Mouse (Mus musculus): ENCODE results near the gene Rtn4r. TPM values are rescaled to one million over a fixed set of nuclear protein-coding genes. Genes with fewer than 3 reads are reported as not detected.

Rtn4r gene
- polyA plus RNA-seq, 1 experiment from 2014 or later, result 0.79 TPM

DNA sequence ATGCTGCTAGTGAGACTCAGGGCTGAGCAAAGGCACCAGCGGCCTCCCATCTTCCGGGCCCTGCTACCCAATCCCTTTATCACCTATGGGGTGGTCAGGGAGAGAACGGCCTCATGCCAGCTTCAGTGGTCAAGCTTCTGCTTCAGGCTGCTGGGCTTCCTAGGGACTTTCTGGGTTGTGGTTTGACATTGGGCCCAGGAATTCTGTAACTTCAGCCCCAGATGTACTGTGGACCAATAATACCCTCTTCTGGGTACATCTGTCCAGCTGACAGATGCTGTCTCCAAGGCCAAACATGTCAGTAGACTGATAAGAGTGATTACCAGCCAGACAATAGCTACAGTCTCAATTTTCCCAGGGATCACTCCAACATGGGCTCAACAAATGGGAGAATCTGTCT lies 42.3 kb downstream of the Rtn4r start:
- DNase-seq (ENCODE audit: low spot score), result no peak

GRCm38 (mm10) chr16:18172266-18172855 lies 44.9 kb downstream of the Rtn4r start:
- no peaks in the 10 kb centered on the region for H3K36me3 ChIP-seq
- H3K4me1 ChIP-seq, result peaks cover 26% of the 10 kb centered on the region
- no peak overlapping the region for H3K27ac ChIP-seq
- DNase-seq (ENCODE audit: low spot score), result peak; percentile 84
- H3K27me3 ChIP-seq (ENCODE audit: insufficient read depth, poor library complexity, severe bottlenecking), result peaks cover 43% of the 10 kb centered on the region; the same call in 1 of the 2 replicates
- no peaks in the 10 kb centered on the region for H3K9me3 ChIP-seq
- WGBS, result 13% methylated on average over 7 of the region's 7 CpGs
- H3K4me3 ChIP-seq, result no peak overlapping the region

More for the DNA sequence above, 42.3 kb downstream of the Rtn4r start:
- peaks cover 15% of the 10 kb centered on the region for H3K4me1 ChIP-seq
- H3K9me3 ChIP-seq, result no peaks in the 10 kb centered on the region
- WGBS, result 63% methylated on average over 3 of the region's 3 CpGs
- H3K27ac ChIP-seq, result no peak overlapping the region
- H3K36me3 ChIP-seq, result no peaks in the 10 kb centered on the region
- no peak overlapping the region for H3K4me3 ChIP-seq
- H3K27me3 ChIP-seq (ENCODE audit: insufficient read depth, poor library complexity, severe bottlenecking), result peaks cover 34% of the 10 kb centered on the region; the same call in 1 of the 2 replicates

- Histone ChIP-seq H3K27ac (no peak overlapping the region), H3K36me3 (no peaks in the 10 kb centered on the region), H3K4me1 (peaks cover 26% of the 10 kb centered on the region), H3K4me3 (no peak overlapping the region), H3K27me3 (ENCODE audit: insufficient read depth, poor library complexity, severe bottlenecking) (peaks cover 42% of the 10 kb centered on the region; the same call in 1 of the 2 replicates), H3K9me3 (no peaks in the 10 kb centered on the region)
- DNase-seq (ENCODE audit: low spot score), result no peak
- 67% methylated on average over 9 of the region's 9 CpGs for WGBS
Measured at GRCm38 (mm10) chr16:18173231-18173630, 45.8 kb downstream of the Rtn4r start.

GRCm38 (mm10) chr16:18173788-18174187 lies 46.3 kb downstream of the Rtn4r start:
- H3K27ac ChIP-seq, result no peak overlapping the region
- H3K4me3 ChIP-seq, result no peak overlapping the region
- peaks cover 30% of the 10 kb centered on the region for H3K4me1 ChIP-seq
- no peak for DNase-seq (ENCODE audit: low spot score)
- no peaks in the 10 kb centered on the region for H3K9me3 ChIP-seq
- 60% methylated on average over 11 of the region's 11 CpGs for WGBS
- H3K27me3 ChIP-seq (ENCODE audit: insufficient read depth, poor library complexity, severe bottlenecking), result peaks cover 42% of the 10 kb centered on the region; the same call in 1 of the 2 replicates
- no peaks in the 10 kb centered on the region for H3K36me3 ChIP-seq

DNA sequence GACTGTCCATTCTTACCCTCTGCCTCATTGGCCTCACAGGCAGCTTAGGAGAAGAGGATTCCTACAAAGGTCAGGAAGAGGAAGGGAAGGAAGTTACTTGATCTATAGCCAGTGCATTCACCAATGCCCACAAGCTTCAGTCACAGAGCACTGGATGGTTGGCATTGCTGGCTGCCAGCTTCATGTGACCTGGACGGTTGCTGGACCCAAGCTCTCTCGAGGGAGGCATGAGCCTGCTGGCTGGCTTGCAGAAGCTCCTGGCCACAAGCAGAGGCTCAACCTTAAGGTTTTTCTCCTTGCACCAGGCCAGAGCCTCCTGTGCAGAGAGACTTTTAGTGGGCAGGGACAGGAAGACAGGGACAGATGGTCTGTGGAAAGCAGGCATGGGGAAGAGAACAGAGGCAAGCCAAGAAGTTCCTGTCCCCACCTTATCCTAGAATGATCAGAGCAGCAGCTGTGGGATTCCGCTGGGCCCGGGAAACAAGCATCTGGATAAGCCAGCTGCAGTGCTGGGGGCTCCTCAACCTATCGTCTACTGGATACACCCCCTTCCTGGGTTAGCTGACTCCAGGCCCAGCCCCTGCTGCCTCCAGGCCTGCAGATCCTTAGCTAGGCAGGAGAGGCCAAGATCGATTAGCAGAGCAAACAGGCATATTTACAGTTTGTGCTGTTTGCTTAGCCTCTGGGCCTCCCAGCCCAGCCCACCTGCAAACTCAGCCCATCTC lies 48.5 kb downstream of the Rtn4r start:
- no peaks in the 10 kb centered on the region for H3K36me3 ChIP-seq
- no peak for DNase-seq (ENCODE audit: low spot score)
- peaks cover 38% of the 10 kb centered on the region for H3K4me1 ChIP-seq
- H3K27ac ChIP-seq, result 0 out of 2 replicates have a peak overlapping the region, but pooled peaks have one; percentile 17
- no peak overlapping the region for H3K4me3 ChIP-seq
- no peaks in the 10 kb centered on the region for H3K9me3 ChIP-seq
- WGBS, result 43% methylated on average over 6 of the region's 6 CpGs
- H3K27me3 ChIP-seq (ENCODE audit: insufficient read depth, poor library complexity, severe bottlenecking), result peaks cover 27% of the 10 kb centered on the region; the same call in 1 of the 2 replicates

GRCm38 (mm10) chr16:18176758-18177157 lies 49.3 kb downstream of the Rtn4r start:
- no peak for DNase-seq (ENCODE audit: low spot score)
- H3K4me3 ChIP-seq, result no peak overlapping the region
- H3K4me1 ChIP-seq, result peaks cover 46% of the 10 kb centered on the region
- 0 out of 2 replicates have a peak overlapping the region, but pooled peaks have one; percentile 17 for H3K27ac ChIP-seq
- no peaks in the 10 kb centered on the region for H3K9me3 ChIP-seq
- H3K27me3 ChIP-seq (ENCODE audit: insufficient read depth, poor library complexity, severe bottlenecking), result peaks cover 20% of the 10 kb centered on the region; the same call in 1 of the 2 replicates
- no peaks in the 10 kb centered on the region for H3K36me3 ChIP-seq
- WGBS, result 88% methylated on average over 4 of the region's 4 CpGs

DNA sequence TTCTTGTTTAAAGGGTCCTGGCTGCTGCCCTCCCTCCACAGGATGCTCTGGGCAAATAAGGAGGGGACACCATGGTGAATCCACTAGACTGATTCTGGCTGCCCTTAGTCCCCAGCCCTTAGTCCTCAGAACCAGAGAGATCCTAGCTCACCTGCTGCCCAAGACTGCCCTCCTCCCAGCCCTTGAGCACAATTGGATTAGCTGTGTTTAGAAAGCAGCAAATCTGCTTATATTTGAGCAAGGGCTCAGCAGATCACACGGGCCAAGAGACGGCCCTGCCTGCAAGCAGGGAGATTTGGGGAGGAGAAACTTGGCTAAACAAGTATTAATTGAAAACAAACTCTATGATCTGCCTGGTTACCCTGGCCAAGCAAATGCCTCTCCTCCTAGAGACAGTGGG lies 52.1 kb downstream of the Rtn4r start:
- no peak for DNase-seq (ENCODE audit: low spot score)
- H3K27me3 ChIP-seq (ENCODE audit: insufficient read depth, poor library complexity, severe bottlenecking), result peaks cover 11% of the 10 kb centered on the region
- H3K4me3 ChIP-seq, result no peak overlapping the region
- 66% methylated on average over 2 of the region's 2 CpGs for WGBS
- H3K4me1 ChIP-seq, result peaks cover 41% of the 10 kb centered on the region
- H3K36me3 ChIP-seq, result no peaks in the 10 kb centered on the region
- H3K27ac ChIP-seq, result no peak overlapping the region
- no peaks in the 10 kb centered on the region for H3K9me3 ChIP-seq

DNA sequence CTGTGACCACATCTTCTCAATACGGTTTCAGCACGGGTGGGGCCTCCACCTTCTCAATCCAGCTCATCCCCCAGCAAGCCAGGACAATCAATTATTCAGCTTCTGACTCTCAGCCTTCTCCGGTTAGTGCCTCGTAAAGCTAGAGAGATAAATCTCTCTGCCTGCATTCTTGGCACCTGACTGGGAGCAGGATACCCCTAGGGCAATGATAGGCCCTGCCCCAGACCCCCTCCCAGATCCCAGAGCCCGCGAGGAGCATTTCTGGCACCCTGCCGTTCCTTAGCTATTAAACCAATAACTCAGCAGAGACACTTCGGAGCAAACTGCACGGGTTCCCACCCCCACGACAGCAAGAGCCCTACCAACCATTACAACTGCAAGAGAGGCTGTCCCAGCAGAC lies 54.0 kb downstream of the Rtn4r start:
- Histone ChIP-seq H3K4me3 (no peak overlapping the region), H3K36me3 (no peaks in the 10 kb centered on the region), H3K27ac (no peak overlapping the region; the same call in 1 of the 2 replicates), H3K4me1 (peaks cover 45% of the 10 kb centered on the region), H3K9me3 (no peaks in the 10 kb centered on the region), H3K27me3 (ENCODE audit: insufficient read depth, poor library complexity, severe bottlenecking) (peaks cover 8% of the 10 kb centered on the region)
- DNase-seq (ENCODE audit: low spot score), result no peak
- 53% methylated on average over 10 of the region's 10 CpGs for WGBS

- Histone ChIP-seq H3K4me1 (peaks cover 58% of the 10 kb centered on the region), H3K27ac (no peak overlapping the region), H3K36me3 (no peaks in the 10 kb centered on the region), H3K4me3 (no peak overlapping the region), H3K9me3 (no peaks in the 10 kb centered on the region), H3K27me3 (ENCODE audit: insufficient read depth, poor library complexity, severe bottlenecking) (no peaks in the 10 kb centered on the region; the same call in 1 of the 2 replicates)
- WGBS, result 81% methylated on average over 8 of the region's 8 CpGs
- no peak for DNase-seq (ENCODE audit: low spot score)
Measured at GRCm38 (mm10) chr16:18182766-18183165, 55.3 kb downstream of the Rtn4r start.

- DNase-seq (ENCODE audit: low spot score), result no peak
- H3K27ac ChIP-seq, result 0 out of 2 replicates have a peak overlapping the region, but pooled peaks have one; percentile 72
- WGBS, result 84% methylated on average over 8 of the region's 8 CpGs
- H3K27me3 ChIP-seq (ENCODE audit: insufficient read depth, poor library complexity, severe bottlenecking), result no peaks in the 10 kb centered on the region; the same call in 1 of the 2 replicates
- H3K4me1 ChIP-seq, result peaks cover 48% of the 10 kb centered on the region
- no peaks in the 10 kb centered on the region for H3K9me3 ChIP-seq
- H3K4me3 ChIP-seq, result no peak overlapping the region
- no peaks in the 10 kb centered on the region for H3K36me3 ChIP-seq
Measured at GRCm38 (mm10) chr16:18185715-18186449, 58.4 kb downstream of the Rtn4r start.

- Histone ChIP-seq H3K27me3 (ENCODE audit: insufficient read depth, poor library complexity, severe bottlenecking) (no peaks in the 10 kb centered on the region; the same call in 1 of the 2 replicates), H3K4me1 (peaks cover 39% of the 10 kb centered on the region), H3K27ac (peak overlapping the region; percentile 72), H3K9me3 (no peaks in the 10 kb centered on the region), H3K36me3 (no peaks in the 10 kb centered on the region), H3K4me3 (no peak overlapping the region)
- DNase-seq (ENCODE audit: low spot score), result no peak
- WGBS, result 41% methylated on average over 4 of the region's 4 CpGs
Measured at GRCm38 (mm10) chr16:18186798-18187197, 59.4 kb downstream of the Rtn4r start.

GRCm38 (mm10) chr16:18187221-18187620 lies 59.8 kb downstream of the Rtn4r start:
- Histone ChIP-seq H3K27ac (peak overlapping the region; percentile 72), H3K9me3 (no peaks in the 10 kb centered on the region), H3K27me3 (ENCODE audit: insufficient read depth, poor library complexity, severe bottlenecking) (no peaks in the 10 kb centered on the region; the same call in 1 of the 2 replicates), H3K4me3 (peak overlapping the region; percentile 8; the same call in 1 of the 2 replicates), H3K36me3 (no peaks in the 10 kb centered on the region), H3K4me1 (peaks cover 35% of the 10 kb centered on the region)
- no peak for DNase-seq (ENCODE audit: low spot score)
- 39% methylated on average over 3 of the region's 3 CpGs for WGBS

Data from heart, embryonic 10.5 days (tissue).